Mouse (Mus musculus): ENCODE results near the gene Ube2j1.

DNA sequence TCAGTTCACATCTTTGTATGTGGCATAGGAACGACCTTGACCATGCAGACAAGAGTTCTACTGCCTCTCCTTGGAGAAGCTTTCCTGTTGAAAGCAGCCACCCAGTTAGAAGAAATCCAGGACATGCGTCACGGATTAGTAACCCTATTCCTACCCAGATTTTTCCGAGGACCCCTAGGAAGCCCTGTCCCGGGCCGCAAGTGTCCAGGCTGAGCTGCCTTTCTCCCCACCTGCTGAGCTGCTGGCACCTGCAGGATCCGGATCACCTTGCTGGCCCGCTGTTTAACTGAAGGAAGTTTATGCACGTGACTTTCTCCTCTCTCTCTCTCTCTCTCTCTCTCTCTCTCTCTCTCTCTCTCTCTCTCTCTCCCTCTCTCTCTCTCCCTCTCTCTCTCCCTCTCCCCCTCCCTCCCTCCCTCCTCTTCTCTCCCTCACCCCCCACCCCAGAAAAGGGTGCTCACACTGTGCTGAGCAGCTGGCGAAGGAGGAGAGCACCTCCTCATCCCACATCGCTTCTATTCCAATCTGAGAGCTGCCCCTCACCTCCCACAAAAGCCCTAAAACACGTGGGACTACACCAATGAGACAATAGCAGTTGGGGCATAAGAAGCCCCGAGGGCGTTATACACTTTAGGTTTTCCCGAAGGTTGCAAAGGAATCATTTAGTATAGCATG is 49.0 kb upstream of the Ube2j1 start:
- TF ChIP-seq GATA1 (IDR thresholded peaks at IDR 0.05; ENCODE audit: borderline replicate concordance, low read length) (no peak), FLI1 (IDR thresholded peaks at IDR 0.05; ENCODE audit: low read length) (no peak)
